18 mouse cellular contexts compared by ENCODE assay signal in the genomic region with DNA sequence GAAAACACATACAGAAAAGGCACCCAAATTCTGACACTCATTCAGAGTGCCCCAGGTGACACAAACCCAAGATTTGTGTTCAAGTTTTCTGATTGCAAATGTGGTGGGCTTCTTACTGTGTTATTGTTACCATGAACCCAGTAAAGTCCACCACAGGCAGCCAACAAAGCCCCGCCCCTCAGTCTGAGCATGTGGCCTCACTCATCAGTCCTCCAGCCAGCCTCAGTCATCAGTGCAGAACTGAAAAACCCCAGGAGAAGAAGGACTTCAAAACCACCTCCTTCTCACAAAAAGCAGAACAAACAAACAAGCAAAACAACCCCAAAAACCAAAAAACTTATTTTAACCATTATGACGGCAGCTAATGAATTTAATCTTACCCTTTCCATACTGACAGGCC. TPM values are rescaled to one million over a fixed set of nuclear protein-coding genes. Genes with fewer than 3 reads are reported as not detected.
"Had no signal": no experiment of that assay in that cellular context is flagged by ENCODE, and none has a peak within 500 bp of the region (broad histone marks: within the 10 kb centered on the region; RNA-seq: fewer than 3 reads in every experiment).

No protein-coding gene starts in this region.

- H3K36me3 ChIP-seq: limb, embryonic 12.5 days; limb, embryonic 15.5 days; liver, embryonic 12.5 days; liver, embryonic 15.5 days; lung, embryonic 15.5 days; stomach, embryonic 15.5 days had no signal

- H3K4me3 ChIP-seq: limb, embryonic 12.5 days; limb, embryonic 15.5 days; liver, embryonic 12.5 days; liver, embryonic 15.5 days; lung, embryonic 15.5 days; midbrain, embryonic 10.5 days; neural tube, embryonic 13.5 days; stomach, embryonic 15.5 days had no signal

- H3K4me1 ChIP-seq: liver, embryonic 15.5 days; neural tube, embryonic 13.5 days had no signal

- DNase-seq: kidney, adult 2 months; kidney, postnatal 25 days; left cerebral cortex, postnatal 4 days; midbrain, embryonic 14.5 days; retina, postnatal 1 day; right cerebral cortex, postnatal 25 days; thymus, postnatal 36 days had no signal

- H3K27me3 ChIP-seq: limb, embryonic 12.5 days; limb, embryonic 15.5 days; liver, embryonic 12.5 days; liver, embryonic 15.5 days; lung, embryonic 15.5 days; neural tube, embryonic 13.5 days; stomach, embryonic 15.5 days had no signal

- H3K9me3 ChIP-seq: limb, embryonic 12.5 days; limb, embryonic 15.5 days; liver, embryonic 12.5 days; liver, embryonic 15.5 days; lung, embryonic 15.5 days; megakaryocyte, embryonic 14.5 days; midbrain, embryonic 10.5 days; neural tube, embryonic 13.5 days; stomach, embryonic 15.5 days had no signal

- H3K4me2 ChIP-seq: limb, embryonic 12.5 days had no signal

- H3K9ac ChIP-seq: limb, embryonic 12.5 days; limb, embryonic 15.5 days; liver, embryonic 12.5 days; liver, embryonic 15.5 days; lung, embryonic 15.5 days; neural tube, embryonic 13.5 days; stomach, embryonic 15.5 days had no signal

- H3K27ac ChIP-seq: kidney, postnatal 0 days; limb, embryonic 12.5 days; limb, embryonic 15.5 days; liver, embryonic 12.5 days; liver, embryonic 15.5 days; lung, embryonic 15.5 days; midbrain, embryonic 10.5 days; neural tube, embryonic 13.5 days; stomach, embryonic 15.5 days had no signal

RNA-seq across cellular contexts. Expression of a gene that starts 18.5 kb away (rescaled TPM):
- total RNA-seq: neutrophil, adult 5-6 weeks had no signal
